Mouse (Mus musculus) limb, embryonic 10.5 days (tissue): Measurements from ENCODE around the gene Cdc42ep2. TPM values are rescaled to one million over a fixed set of nuclear protein-coding genes. Genes with fewer than 3 reads are reported as not detected.

Experiments
- DNase-seq: peaks from one replicate; pipeline ENCODE4 v3.0.0-alpha.2; 2017; ENCODE audit warnings: low spot score
- H3K27ac ChIP-seq: fragments of 300-500 bp; sonication (generic); 2 replicates; pipeline ENCODE4 v1.5.1; 2016; ENCODE audit warnings: mild to moderate bottlenecking
- H3K27me3 ChIP-seq: fragments of 300-500 bp; sonication (generic); 2 replicates; pipeline ENCODE4 v1.6.1; 2016; ENCODE audit warnings: low read depth, mild to moderate bottlenecking; ENCODE audit not compliant: poor library complexity, severe bottlenecking
- H3K36me3 ChIP-seq: fragments of 300-500 bp; sonication (generic); 2 replicates; pipeline ENCODE4 v1.6.1; 2016; ENCODE audit warnings: mild to moderate bottlenecking, moderate library complexity
- H3K4me1 ChIP-seq: fragments of 300-500 bp; sonication (generic); 2 replicates; pipeline ENCODE4 v1.6.1; 2016
- H3K4me3 ChIP-seq: fragments of 300-500 bp; sonication (generic); 2 replicates; pipeline ENCODE4 v1.5.1; 2016; ENCODE audit warnings: mild to moderate bottlenecking, moderate library complexity
- H3K9me3 ChIP-seq: fragments of 300-500 bp; sonication (generic); replicated peaks from 2 replicates; pipeline ENCODE4 v1.6.1; 2016; ENCODE audit warnings: mild to moderate bottlenecking
- WGBS: fragments of 180-500 bp; shearing (Covaris S2); methylation state at CpG from one replicate; pipeline ENCODE4 v1.1.7; 2016; 5-methylcytosine and 5-hydroxymethylcytosine counted together
- polyA plus RNA-seq: library from polyadenylated mRNA; unstranded; fragments of >200 nt; fragmentation: Nextera tagmentation; extraction: Ambion mirVana; gene quantifications from 2 replicates; pipeline ENCODE4 v1.2.1, GENCODE M21; 2016

The Cdc42ep2 gene
- polyA plus RNA-seq, 1 experiment from 2014 or later, result 1.7 TPM

DNA sequence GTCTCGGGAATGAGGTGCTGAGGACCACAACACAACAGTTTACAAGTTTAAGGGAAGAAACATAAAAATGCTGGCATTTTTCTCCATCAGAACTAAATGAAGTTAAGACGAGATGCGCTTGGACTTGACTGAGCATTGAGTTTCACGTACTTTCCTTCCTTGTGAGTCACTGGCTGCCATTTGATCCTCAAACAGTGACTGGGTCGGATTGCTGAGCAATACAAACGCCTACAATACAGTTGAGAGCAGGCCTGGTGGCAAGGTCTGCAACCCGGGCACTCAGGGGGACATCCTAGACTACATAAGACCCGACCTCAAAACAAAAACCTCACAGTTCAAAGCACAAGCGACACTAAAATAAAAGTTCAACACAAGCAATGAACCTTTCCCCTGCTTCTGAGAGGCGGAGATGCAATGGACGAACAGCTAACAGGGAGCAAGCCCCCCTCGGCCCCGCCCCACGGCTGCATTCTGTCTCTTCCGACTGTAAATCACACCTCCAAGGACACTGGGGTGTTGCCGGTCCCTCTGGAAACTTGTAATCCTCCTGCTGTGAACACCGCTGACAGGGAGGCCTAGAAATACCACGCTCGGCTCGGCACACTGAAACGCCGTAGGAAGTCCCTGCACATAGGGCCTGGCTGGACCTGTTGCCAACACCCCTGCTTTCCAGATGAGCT lies 29.6 kb upstream of the Cdc42ep2 start:
- H3K27me3 ChIP-seq, result no peaks in the 10 kb centered on the region
- no peak overlapping the region for H3K4me3 ChIP-seq
- H3K4me1 ChIP-seq, result peaks cover 18% of the 10 kb centered on the region
- peaks cover 97% of the 10 kb centered on the region for H3K36me3 ChIP-seq
- WGBS, result 81% methylated on average over 22 of the region's 22 CpGs
- DNase-seq, result no peak
- H3K9me3 ChIP-seq, result no peaks in the 10 kb centered on the region
- H3K27ac ChIP-seq, result no peak overlapping the region

DNA sequence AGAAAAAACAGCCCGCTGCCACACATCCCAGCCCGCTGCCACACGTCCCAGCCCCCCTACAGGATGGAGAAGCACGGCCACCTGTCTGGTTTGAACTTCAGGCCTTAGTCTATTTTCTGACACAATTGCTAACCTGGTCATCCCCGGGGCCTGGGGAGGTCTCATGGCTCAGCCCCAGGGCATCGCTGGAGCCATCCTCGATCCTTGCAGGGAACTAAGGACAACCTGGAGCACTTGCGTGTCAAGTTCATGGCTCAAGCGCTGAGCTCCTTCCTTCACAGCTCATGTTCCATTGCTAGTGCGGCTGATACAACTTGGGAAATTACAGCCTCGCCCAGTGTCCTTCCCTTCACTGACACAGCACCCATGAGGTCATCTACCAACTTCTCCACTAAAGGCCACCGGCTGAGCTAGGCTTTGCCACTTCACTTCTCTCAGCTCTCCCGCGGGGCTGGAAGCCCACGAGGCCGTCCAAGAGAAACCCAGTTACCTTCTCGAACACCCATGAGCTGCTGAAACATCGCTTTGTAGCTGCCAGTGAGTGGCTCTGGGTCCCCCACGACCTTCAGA lies 28.7 kb upstream of the Cdc42ep2 start:
- 94% methylated on average over 19 of the region's 19 CpGs for WGBS
- H3K4me1 ChIP-seq, result peaks cover 18% of the 10 kb centered on the region
- H3K27me3 ChIP-seq, result no peaks in the 10 kb centered on the region
- DNase-seq, result no peak
- H3K4me3 ChIP-seq, result no peak overlapping the region
- no peaks in the 10 kb centered on the region for H3K9me3 ChIP-seq
- H3K27ac ChIP-seq, result 0 out of 2 replicates have a peak overlapping the region, but pooled peaks have one; percentile 53
- peaks cover 97% of the 10 kb centered on the region for H3K36me3 ChIP-seq

DNA sequence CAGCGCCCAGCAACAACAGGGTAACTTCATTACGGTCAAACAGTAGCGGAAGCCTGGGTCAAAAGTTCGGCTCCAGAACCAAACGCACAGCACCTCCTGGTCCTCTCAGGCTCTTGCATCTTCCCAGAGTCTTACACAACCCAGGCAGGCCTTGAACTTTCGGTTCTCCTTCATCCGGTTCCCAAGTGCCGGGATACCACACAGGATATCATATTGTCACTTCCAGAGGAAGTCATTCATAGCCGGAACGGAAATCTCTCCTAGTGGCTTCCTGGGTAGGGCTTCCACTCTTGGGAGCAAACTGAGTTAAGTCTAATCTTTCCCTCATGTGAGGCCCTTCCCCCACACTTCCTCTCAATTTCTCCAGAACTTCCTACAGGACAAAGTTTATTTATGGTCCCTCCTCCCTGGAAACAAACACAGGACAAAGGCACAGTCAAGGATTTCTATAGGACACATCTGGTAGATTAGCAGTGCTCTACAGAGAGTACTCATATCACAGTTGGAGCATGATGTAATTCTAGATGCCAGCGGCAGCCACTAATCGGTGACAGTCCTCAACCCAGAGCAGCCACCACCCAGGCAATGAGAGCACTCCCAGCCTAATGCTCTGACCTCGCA lies 27.6 kb upstream of the Cdc42ep2 start:
- Histone ChIP-seq H3K27me3 (no peaks in the 10 kb centered on the region), H3K9me3 (no peaks in the 10 kb centered on the region), H3K36me3 (peaks cover 97% of the 10 kb centered on the region), H3K4me1 (peaks cover 18% of the 10 kb centered on the region), H3K4me3 (no peak overlapping the region), H3K27ac (peak overlapping the region; percentile 53)
- DNase-seq, result no peak
- 88% methylated on average over 13 of the region's 13 CpGs for WGBS

DNA sequence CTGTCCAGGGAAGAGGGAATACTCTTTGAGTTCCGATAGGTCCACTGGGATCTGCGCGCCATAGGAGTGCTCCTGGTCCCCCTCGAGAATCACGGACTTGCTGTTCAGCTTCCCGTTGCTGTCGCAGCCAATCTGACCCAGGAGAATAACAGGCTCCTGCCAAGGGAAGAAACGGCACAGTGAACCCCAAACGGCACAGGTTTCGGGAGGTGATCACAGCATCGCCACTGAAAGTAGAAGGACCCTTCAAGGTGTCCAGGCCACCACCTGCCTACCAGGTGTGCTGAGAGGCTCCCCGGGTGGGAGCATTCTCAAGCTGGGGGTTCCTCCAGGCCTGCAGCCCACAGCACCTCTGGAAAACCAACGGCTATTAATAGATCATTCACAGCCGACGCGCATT lies 27.0 kb upstream of the Cdc42ep2 start:
- H3K4me3 ChIP-seq, result no peak overlapping the region
- DNase-seq, result no peak
- peaks cover 98% of the 10 kb centered on the region for H3K36me3 ChIP-seq
- peaks cover 18% of the 10 kb centered on the region for H3K4me1 ChIP-seq
- H3K9me3 ChIP-seq, result no peaks in the 10 kb centered on the region
- WGBS, result 92% methylated on average over 16 of the region's 16 CpGs
- H3K27ac ChIP-seq, result no peak overlapping the region
- no peaks in the 10 kb centered on the region for H3K27me3 ChIP-seq

DNA sequence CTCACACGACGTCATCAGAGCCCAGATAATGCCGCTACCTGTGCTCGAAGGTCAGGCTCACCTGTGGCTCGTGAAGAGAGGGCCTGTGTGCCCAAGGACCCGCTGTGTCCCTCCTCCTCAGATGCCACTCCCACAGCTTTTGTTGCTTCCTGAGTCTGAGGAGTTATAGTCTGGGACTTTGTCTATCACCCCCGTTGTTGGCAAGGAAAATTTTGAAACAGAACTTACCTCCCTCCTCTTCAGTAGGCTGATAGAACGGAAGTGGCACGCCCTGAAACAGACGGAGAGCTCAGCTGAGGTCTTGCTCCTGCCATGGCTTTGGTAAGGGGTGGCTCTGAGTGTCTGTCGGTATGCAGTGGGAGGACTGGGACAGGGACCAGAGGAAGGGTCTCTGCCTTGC lies 25.6 kb upstream of the Cdc42ep2 start:
- no peaks in the 10 kb centered on the region for H3K27me3 ChIP-seq
- no peak overlapping the region for H3K27ac ChIP-seq
- WGBS, result 96% methylated on average over 11 of the region's 11 CpGs
- peaks cover 100% of the 10 kb centered on the region for H3K36me3 ChIP-seq
- no peaks in the 10 kb centered on the region for H3K9me3 ChIP-seq
- no peak for DNase-seq
- H3K4me3 ChIP-seq, result no peak overlapping the region
- H3K4me1 ChIP-seq, result peaks cover 21% of the 10 kb centered on the region

DNA sequence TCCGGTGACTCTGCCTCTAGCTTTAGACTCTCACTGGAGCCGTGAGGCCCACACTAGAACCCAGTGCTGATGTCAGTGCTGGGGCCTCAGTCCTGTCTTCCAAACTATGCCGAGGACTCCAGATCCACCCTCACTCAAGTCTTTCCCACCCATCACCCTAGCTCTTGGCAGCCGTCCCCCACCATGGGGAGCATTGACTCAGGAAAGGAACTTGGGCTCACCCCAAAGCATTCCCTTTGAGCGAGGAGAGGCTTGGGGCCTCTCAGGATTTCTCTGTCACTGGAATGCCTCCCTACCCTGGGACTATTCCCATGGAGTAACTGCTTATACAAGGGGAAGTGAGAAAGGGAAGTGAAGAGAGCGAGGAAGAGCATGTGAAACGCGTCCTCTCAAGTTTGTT lies 21.3 kb upstream of the Cdc42ep2 start:
- H3K4me3 ChIP-seq, result no peak overlapping the region
- WGBS, result 89% methylated on average over 8 of the region's 8 CpGs
- no peak overlapping the region for H3K27ac ChIP-seq
- H3K4me1 ChIP-seq, result peaks cover 11% of the 10 kb centered on the region
- no peak for DNase-seq
- no peaks in the 10 kb centered on the region for H3K9me3 ChIP-seq
- H3K27me3 ChIP-seq, result no peaks in the 10 kb centered on the region
- peaks cover 99% of the 10 kb centered on the region for H3K36me3 ChIP-seq

DNA sequence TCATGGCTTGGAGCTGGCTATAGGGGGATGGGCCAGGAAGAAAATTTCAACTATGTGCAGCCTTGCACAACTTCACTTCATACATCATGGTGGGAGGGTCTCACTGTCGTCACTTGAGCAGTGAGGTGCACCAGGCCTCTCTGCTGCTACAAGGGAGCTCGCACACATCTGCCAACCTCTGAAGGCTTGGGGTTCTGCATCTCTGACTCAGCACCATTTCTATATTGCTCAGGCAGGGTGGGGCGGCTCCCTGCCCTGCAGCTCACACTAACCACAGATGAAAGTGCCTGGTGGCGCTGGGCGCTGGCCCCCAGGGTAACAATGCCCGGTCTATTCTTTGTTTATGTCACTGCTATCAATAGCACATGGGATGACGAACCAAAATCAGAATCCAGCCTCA lies 20.4 kb upstream of the Cdc42ep2 start:
- WGBS, result 77% methylated on average over 7 of the region's 7 CpGs
- peaks cover 98% of the 10 kb centered on the region for H3K36me3 ChIP-seq
- no peak overlapping the region for H3K4me3 ChIP-seq

DNA sequence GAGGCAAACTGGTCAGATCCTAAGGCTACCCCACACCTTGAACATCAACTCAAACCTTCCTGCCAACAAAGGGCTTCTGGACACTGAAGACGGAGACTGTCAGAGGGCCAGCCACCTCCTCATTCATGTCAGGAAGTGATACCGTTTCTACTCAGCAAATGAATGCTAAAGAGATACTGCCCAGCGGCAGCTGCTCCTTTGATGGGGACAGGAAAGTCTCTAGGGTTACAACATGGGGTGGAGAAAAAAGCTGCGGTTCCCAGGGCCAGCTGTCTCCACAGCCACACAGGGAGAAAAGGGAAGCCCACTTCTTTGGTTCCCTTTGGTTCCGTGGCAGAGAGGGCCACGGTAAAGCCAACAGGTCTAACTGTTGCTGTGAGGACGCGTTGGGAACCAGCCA lies 19.5 kb upstream of the Cdc42ep2 start:
- Histone ChIP-seq H3K36me3 (peaks cover 98% of the 10 kb centered on the region), H3K27ac (0 out of 2 replicates have a peak overlapping the region, but pooled peaks have one; percentile 25), H3K9me3 (no peaks in the 10 kb centered on the region), H3K4me3 (no peak overlapping the region), H3K27me3 (no peaks in the 10 kb centered on the region), H3K4me1 (peaks cover 11% of the 10 kb centered on the region)
- 83% methylated on average over 8 of the region's 8 CpGs for WGBS
- no peak for DNase-seq

More for the DNA sequence above, 20.4 kb upstream of the Cdc42ep2 start:
- Histone ChIP-seq H3K9me3 (no peaks in the 10 kb centered on the region), H3K27me3 (no peaks in the 10 kb centered on the region), H3K4me1 (peaks cover 11% of the 10 kb centered on the region), H3K27ac (peak overlapping the region; percentile 42; the same call in 1 of the 2 replicates)
- DNase-seq, result no peak

DNA sequence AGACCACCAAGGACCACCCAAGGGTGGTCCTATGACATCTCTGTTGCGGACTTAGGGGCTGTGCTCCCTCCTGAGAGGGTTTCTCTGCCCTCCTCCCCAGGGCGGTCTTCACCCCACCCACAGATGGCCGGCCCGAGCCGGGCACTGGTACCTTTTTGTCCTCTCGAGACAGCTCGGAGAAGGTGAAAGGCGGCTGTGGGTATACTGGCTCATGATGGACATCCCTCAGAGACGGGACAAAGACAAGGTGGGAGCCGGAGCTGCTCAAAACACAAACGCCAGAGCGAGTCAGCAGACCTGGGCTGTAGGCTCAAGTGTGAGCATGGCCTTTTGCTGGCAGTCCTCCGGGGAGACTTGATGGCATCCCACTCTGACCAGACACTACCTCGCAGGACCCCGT lies 18.8 kb upstream of the Cdc42ep2 start:
- Histone ChIP-seq H3K9me3 (no peaks in the 10 kb centered on the region), H3K27ac (no peak overlapping the region), H3K27me3 (no peaks in the 10 kb centered on the region), H3K36me3 (peaks cover 95% of the 10 kb centered on the region), H3K4me3 (no peak overlapping the region), H3K4me1 (peaks cover 11% of the 10 kb centered on the region)
- WGBS, result 95% methylated on average over 15 of the region's 15 CpGs
- no peak for DNase-seq

DNA sequence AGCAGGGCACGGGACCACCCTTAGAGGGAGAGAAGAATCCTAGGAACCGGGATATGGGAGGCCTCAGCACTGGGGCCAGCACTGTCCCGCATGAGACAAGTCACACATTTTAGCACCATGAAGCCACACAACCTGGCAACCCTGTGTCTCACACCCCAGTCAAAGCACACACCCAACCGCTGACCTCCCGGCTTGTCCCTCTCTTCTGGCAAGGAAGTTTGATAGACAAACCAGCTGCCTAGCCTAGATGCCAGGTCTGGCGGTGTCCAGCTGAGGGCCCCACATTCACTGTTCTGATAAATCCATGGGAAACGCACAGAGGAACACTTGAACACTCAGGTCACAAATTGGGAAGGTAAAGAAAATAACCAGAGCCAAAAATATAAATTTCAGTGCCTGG lies 18.0 kb upstream of the Cdc42ep2 start:
- Histone ChIP-seq H3K27ac (no peak overlapping the region), H3K4me3 (no peak overlapping the region), H3K9me3 (no peaks in the 10 kb centered on the region), H3K36me3 (peaks cover 87% of the 10 kb centered on the region), H3K4me1 (peaks cover 17% of the 10 kb centered on the region), H3K27me3 (no peaks in the 10 kb centered on the region)
- DNase-seq, result no peak
- 92% methylated on average over 7 of the region's 7 CpGs for WGBS

DNA sequence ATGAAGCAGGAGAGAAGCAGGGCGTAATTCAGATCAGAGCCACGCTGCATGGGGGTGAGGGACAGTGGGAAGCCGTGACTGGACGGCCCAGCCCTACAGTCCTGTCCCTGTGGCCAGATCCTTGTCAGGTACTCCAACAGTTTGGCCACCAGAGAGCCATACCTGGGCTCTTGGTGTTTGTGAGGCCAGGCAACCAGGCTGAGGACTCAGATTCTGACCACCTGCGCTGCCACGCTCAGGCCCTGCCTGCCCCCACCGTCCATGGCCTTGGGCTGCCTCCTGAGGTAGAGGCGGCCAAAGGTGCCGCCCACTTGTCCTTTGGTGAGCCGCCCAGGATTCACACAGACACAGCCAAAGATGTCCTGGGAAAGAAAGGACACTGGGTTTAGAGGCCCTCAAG lies 16.0 kb upstream of the Cdc42ep2 start:
- peaks cover 68% of the 10 kb centered on the region for H3K36me3 ChIP-seq
- H3K27me3 ChIP-seq, result no peaks in the 10 kb centered on the region
- no peak overlapping the region for H3K27ac ChIP-seq
- 94% methylated on average over 10 of the region's 10 CpGs for WGBS
- H3K9me3 ChIP-seq, result no peaks in the 10 kb centered on the region
- H3K4me1 ChIP-seq, result peaks cover 23% of the 10 kb centered on the region
- no peak overlapping the region for H3K4me3 ChIP-seq
- no peak for DNase-seq

DNA sequence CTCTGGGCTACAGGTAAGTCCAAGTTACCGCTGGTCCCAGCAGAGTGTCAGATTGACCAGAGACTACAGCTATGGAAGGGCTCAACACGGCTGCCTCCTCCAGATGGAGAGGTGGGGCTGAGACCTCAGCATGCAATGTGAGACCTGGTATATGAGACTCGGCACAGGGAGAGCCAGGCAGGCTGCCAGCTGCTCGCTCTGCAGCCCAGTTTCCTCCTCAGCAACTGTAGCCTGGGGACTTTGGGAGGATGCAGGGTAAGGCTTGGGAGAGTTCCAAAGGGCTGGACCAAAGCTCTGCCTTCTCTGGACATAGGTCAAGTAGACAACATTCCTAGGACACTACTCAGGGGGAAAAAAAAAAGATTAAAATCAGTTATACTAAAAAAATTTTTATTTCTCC lies 15.6 kb upstream of the Cdc42ep2 start:
- H3K27ac ChIP-seq, result no peak overlapping the region
- 86% methylated on average over 4 of the region's 4 CpGs for WGBS
- no peak overlapping the region for H3K4me3 ChIP-seq
- H3K4me1 ChIP-seq, result peaks cover 25% of the 10 kb centered on the region
- H3K36me3 ChIP-seq, result peaks cover 63% of the 10 kb centered on the region
- H3K9me3 ChIP-seq, result no peaks in the 10 kb centered on the region
- no peaks in the 10 kb centered on the region for H3K27me3 ChIP-seq
- DNase-seq, result no peak

DNA sequence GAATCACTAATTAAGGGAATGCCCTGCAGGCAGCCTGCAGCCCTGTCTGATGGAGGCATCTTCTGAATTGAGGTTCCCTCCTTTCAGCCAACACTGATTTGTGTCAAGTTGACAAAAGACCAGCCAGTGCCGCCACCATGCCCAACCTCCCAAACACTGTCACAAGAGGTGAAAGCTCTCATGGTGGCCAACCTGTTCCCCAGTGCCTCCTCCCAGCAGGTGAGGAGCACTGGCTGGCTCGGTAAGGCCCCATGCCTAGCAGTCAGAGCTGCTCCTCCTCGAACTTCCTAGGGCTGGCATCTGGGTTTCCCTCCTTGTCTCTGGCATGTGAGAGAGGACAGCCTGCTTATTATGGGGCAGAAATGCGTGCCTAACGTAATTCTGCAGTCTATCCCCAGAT lies 15.1 kb upstream of the Cdc42ep2 start:
- Histone ChIP-seq H3K4me1 (peaks cover 25% of the 10 kb centered on the region), H3K36me3 (peaks cover 58% of the 10 kb centered on the region)
- 88% methylated on average over 5 of the region's 5 CpGs for WGBS

More for the DNA sequence above, 15.1 kb upstream of the Cdc42ep2 start:
- H3K4me3 ChIP-seq, result no peak overlapping the region
- H3K27ac ChIP-seq, result no peak overlapping the region
- no peaks in the 10 kb centered on the region for H3K9me3 ChIP-seq
- DNase-seq, result no peak
- H3K27me3 ChIP-seq, result no peaks in the 10 kb centered on the region
